Comparison of ENCODE assay signal across 33 mouse cellular contexts in the genomic region with DNA sequence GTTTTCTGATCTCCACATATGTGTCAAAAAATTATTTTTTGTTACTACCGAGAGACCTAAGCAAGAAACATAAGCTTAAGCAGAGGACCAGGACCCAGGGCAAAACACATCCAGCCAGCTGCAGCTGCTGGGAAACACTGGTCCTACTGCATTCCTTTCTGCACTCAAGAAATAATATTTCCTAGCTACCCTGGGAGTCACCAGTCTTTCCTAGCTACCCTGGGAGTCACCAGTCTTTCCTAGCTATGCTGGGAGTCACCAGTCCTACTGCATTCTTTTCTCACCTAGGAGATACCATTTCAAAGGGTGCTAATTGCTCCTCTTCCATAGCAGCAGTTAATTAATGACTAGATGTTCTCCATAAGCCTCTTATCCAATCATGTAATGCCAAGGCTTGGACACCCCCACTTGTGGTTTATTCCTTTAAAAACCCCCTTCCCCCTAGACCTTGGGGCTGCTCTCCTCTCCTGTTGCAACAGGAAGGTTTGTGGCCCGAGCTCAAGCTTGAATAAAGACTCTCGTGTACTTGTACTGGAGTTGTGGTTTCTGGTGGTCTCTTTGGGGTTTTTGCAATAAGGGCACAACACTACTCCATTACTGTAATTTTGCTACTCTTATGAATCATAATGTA. TPM values are rescaled to one million over a fixed set of nuclear protein-coding genes. Genes with fewer than 3 reads are reported as not detected.
DNase-seq lines count a peak whose midpoint lies in the region; ATAC-seq and TF ChIP-seq lines count a peak whose summit lies in the region.
"Had no signal": no experiment of that assay in that cellular context is flagged by ENCODE, and none has a peak within 500 bp of the region (broad histone marks: within the 10 kb centered on the region; RNA-seq: fewer than 3 reads in every experiment).

No protein-coding gene starts in this region.

- H3K27me3 ChIP-seq in lung, embryonic 14.5 days (ENCODE audit: insufficient read depth, low read length): no peaks in the 10 kb centered on the region
- no peaks in the 10 kb centered on the region for H3K27me3 ChIP-seq in embryonic facial prominence, embryonic 14.5 days (replicated peaks; ENCODE audit: control insufficient read depth, insufficient read depth, low read length)
- H3K27me3 ChIP-seq in midbrain, embryonic 16.5 days (ENCODE audit: control insufficient read depth, insufficient read depth, low read depth, low read length): no peaks in the 10 kb centered on the region
- H3K27me3 ChIP-seq: forebrain, embryonic 12.5 days; heart, embryonic 12.5 days; intestine, embryonic 15.5 days; kidney, embryonic 15.5 days; midbrain, embryonic 15.5 days; neural tube, embryonic 13.5 days had no signal

- H3K4me1 ChIP-seq in lung, embryonic 14.5 days (ENCODE audit: insufficient read depth): no peaks in the 10 kb centered on the region
- no peaks in the 10 kb centered on the region for H3K4me1 ChIP-seq in embryonic facial prominence, embryonic 14.5 days (ENCODE audit: control insufficient read depth, insufficient read depth, low read length)
- H3K4me1 ChIP-seq in midbrain, embryonic 16.5 days (ENCODE audit: control insufficient read depth, insufficient read depth, low read length): no peaks in the 10 kb centered on the region
- H3K4me1 ChIP-seq: forebrain, embryonic 12.5 days; heart, embryonic 12.5 days; hindbrain, embryonic 10.5 days; intestine, embryonic 15.5 days; kidney, embryonic 15.5 days; midbrain, embryonic 15.5 days; neural tube, embryonic 13.5 days had no signal

- DNase-seq in lung, embryonic 14.5 days: peak; percentile 53
- DNase-seq in lung, adult 18-20 months: no peak
- peak; percentile 79 for DNase-seq in 416B (ENCODE audit: low read depth)
- peak; percentile 76 for DNase-seq in embryonic facial prominence, embryonic 14.5 days (ENCODE audit: low spot score)
- DNase-seq: adrenal gland, postnatal 10 days; cerebellum, adult 2 months; cerebellum, postnatal 36 days; gastrocnemius, adult 2 months; heart, postnatal 10 days; kidney, postnatal 4 days; liver, postnatal 0 days; retina, postnatal 1 day; right cerebral cortex, postnatal 25 days; spleen, adult 18-20 months; thymus, postnatal 25 days had no signal

- H3K79me2 ChIP-seq in macrophage (ENCODE audit: inconsistent target): no peaks in the 10 kb centered on the region

- H3K27ac ChIP-seq in lung, embryonic 14.5 days (ENCODE audit: low read depth): peak overlapping the region; percentile 66; the same call in 1 of the 2 replicates
- no peak overlapping the region; the same call in 1 of the 2 replicates for H3K27ac ChIP-seq in embryonic facial prominence, embryonic 14.5 days (replicated peaks; ENCODE audit: low read depth, low read length)
- H3K27ac ChIP-seq in macrophage: 0 out of 2 replicates have a peak overlapping the region, but pooled peaks have one; percentile 15
- H3K27ac ChIP-seq in midbrain, embryonic 16.5 days (ENCODE audit: low read length): no peak overlapping the region
- H3K27ac ChIP-seq: forebrain, embryonic 12.5 days; gastrocnemius, adult 2 months; hindbrain, embryonic 10.5 days; intestine, embryonic 15.5 days; kidney, embryonic 15.5 days; midbrain, embryonic 15.5 days; neural tube, embryonic 13.5 days had no signal

- WGBS in lung, embryonic 14.5 days: 61% methylated on average over 3 of the region's 3 CpGs
- WGBS in embryonic facial prominence, embryonic 14.5 days: 66% methylated on average over 3 of the region's 3 CpGs
- WGBS in macrophage (ENCODE audit: missing documents): 67% methylated on average over 3 of the region's 3 CpGs
- WGBS in midbrain, embryonic 16.5 days: 88% methylated on average over 3 of the region's 3 CpGs

- ATAC-seq in lung, embryonic 14.5 days (ENCODE audit: insufficient read depth): peak; percentile 77
- peak; percentile 89; the same call in 1 of the 2 replicates for ATAC-seq in embryonic facial prominence, embryonic 14.5 days (ENCODE audit: low read depth)
- no peak for ATAC-seq in midbrain, embryonic 16.5 days
- no peak for ATAC-seq in megakaryocyte-erythroid progenitor cell, adult 5-6 weeks (replicated peaks; ENCODE audit: low FRiP score, low TSS enrichment, poor library complexity, severe bottlenecking)
- ATAC-seq: hindbrain, embryonic 16.5 days; intestine, embryonic 15.5 days; liver, postnatal 0 days; midbrain, embryonic 15.5 days had no signal

- H3K4me2 ChIP-seq in lung, embryonic 14.5 days: no peak overlapping the region
- no peak overlapping the region for H3K4me2 ChIP-seq in embryonic facial prominence, embryonic 14.5 days (ENCODE audit: low read depth, low read length)
- H3K4me2 ChIP-seq in midbrain, embryonic 16.5 days (ENCODE audit: low read length): no peak overlapping the region
- H3K4me2 ChIP-seq: forebrain, embryonic 12.5 days; heart, embryonic 12.5 days; intestine, embryonic 15.5 days; kidney, embryonic 15.5 days; liver, embryonic 11.5 days; midbrain, embryonic 15.5 days; neural tube, embryonic 13.5 days had no signal

- no peaks in the 10 kb centered on the region for H3K9me3 ChIP-seq in lung, embryonic 14.5 days (ENCODE audit: low read depth, low read length)
- H3K9me3 ChIP-seq in embryonic facial prominence, embryonic 14.5 days (ENCODE audit: control insufficient read depth, low read length): no peaks in the 10 kb centered on the region
- H3K9me3 ChIP-seq in midbrain, embryonic 16.5 days (replicated peaks; ENCODE audit: control insufficient read depth, low read length, poor library complexity, severe bottlenecking): no peaks in the 10 kb centered on the region
- H3K9me3 ChIP-seq: forebrain, embryonic 12.5 days; heart, embryonic 12.5 days; hindbrain, embryonic 10.5 days; intestine, embryonic 15.5 days; kidney, embryonic 15.5 days; midbrain, embryonic 15.5 days; neural tube, embryonic 13.5 days had no signal

- H3K4me3 ChIP-seq in lung, embryonic 14.5 days (ENCODE audit: low read depth, low read length): no peak overlapping the region
- no peak overlapping the region for H3K4me3 ChIP-seq in embryonic facial prominence, embryonic 14.5 days (ENCODE audit: low read depth, low read length)
- H3K4me3 ChIP-seq in macrophage (ENCODE audit: inconsistent target): no peak overlapping the region
- no peak overlapping the region for H3K4me3 ChIP-seq in midbrain, embryonic 16.5 days (ENCODE audit: low read depth, low read length)
- H3K4me3 ChIP-seq: erythroblast, embryonic 14.5 days; forebrain, embryonic 12.5 days; gastrocnemius, adult 2 months; heart, embryonic 12.5 days; hindbrain, embryonic 10.5 days; intestine, embryonic 15.5 days; kidney, embryonic 15.5 days; midbrain, embryonic 15.5 days; myocyte; neural tube, embryonic 13.5 days had no signal

- no peaks in the 10 kb centered on the region for H3K36me3 ChIP-seq in lung, embryonic 14.5 days (ENCODE audit: insufficient read depth)
- H3K36me3 ChIP-seq in embryonic facial prominence, embryonic 14.5 days (ENCODE audit: control insufficient read depth, insufficient read depth, low read length): no peaks in the 10 kb centered on the region
- H3K36me3 ChIP-seq in macrophage (ENCODE audit: inconsistent target): no peaks in the 10 kb centered on the region
- H3K36me3 ChIP-seq in midbrain, embryonic 16.5 days (ENCODE audit: control insufficient read depth, insufficient read depth, low read length): no peaks in the 10 kb centered on the region
- H3K36me3 ChIP-seq: forebrain, embryonic 12.5 days; heart, embryonic 12.5 days; hindbrain, embryonic 10.5 days; intestine, embryonic 15.5 days; kidney, embryonic 15.5 days; midbrain, embryonic 15.5 days; neural tube, embryonic 13.5 days had no signal

- no peak overlapping the region for H3K9ac ChIP-seq in lung, embryonic 14.5 days
- no peak overlapping the region for H3K9ac ChIP-seq in embryonic facial prominence, embryonic 14.5 days (ENCODE audit: low read depth, low read length)
- H3K9ac ChIP-seq in midbrain, embryonic 16.5 days (ENCODE audit: low read depth, low read length): no peak overlapping the region
- H3K9ac ChIP-seq: forebrain, embryonic 12.5 days; heart, embryonic 12.5 days; intestine, embryonic 15.5 days; kidney, embryonic 15.5 days; liver, postnatal 0 days; midbrain, embryonic 15.5 days; neural tube, embryonic 13.5 days had no signal

- no peak for TF ChIP-seq CTCF in lung, embryonic 14.5 days (IDR thresholded peaks at IDR 0.05; ENCODE audit: low read depth)

RNA-seq across cellular contexts. Expression of a gene that starts 5.4 kb away (rescaled TPM):
- 4.8 and 7.2 TPM in 2 replicates for polyA plus RNA-seq in lung, embryonic 14.5 days (2014; fragmentation: Nextera tagmentation; extraction: Ambion mirVana)
- polyA plus RNA-seq in embryonic facial prominence, embryonic 14.5 days (2014; fragmentation: Nextera tagmentation; extraction: Ambion mirVana): 2.5 and 5.0 TPM in 2 replicates
- 100 to 1,000 TPM in 5 of 26 experiments, 10 to 100 TPM in 21; 13.7 to 172 (median 40.9) TPM for total RNA-seq in macrophage (2018; cell fraction: chromatin; rRNA removed)
- 100 to 1,000 TPM; 122 to 667 (median 326) TPM for total RNA-seq in macrophage (2018; cell fraction: cytosol; rRNA removed)
- total RNA-seq in macrophage (2018; cell fraction: nucleus; rRNA removed): 100 to 1,000 TPM in 13 of 26 experiments, 10 to 100 TPM in 13; 47.6 to 271 (median 103) TPM
- 508 to 1,107 TPM (median 907 TPM) in 3 replicates for polyA plus RNA-seq in macrophage (2018)
- 0.88 and 2.0 TPM in 2 replicates for polyA plus RNA-seq in midbrain, embryonic 16.5 days (2015; fragmentation: Nextera tagmentation; extraction: Ambion mirVana)
- not detected in 2 replicates for total RNA-seq in megakaryocyte-erythroid progenitor cell, adult 5-6 weeks (2014; fragmentation: Nextera tagmentation)
- 0.84 and 4.1 TPM in 2 replicates for total RNA-seq in megakaryocyte-erythroid progenitor cell, adult 5-6 weeks (2017)
- polyA plus RNA-seq: erythroblast, embryonic 14.5 days had no signal

RNA-seq across cellular contexts. Expression of a gene that starts 19.9 kb away (rescaled TPM):
- polyA plus RNA-seq in lung, embryonic 14.5 days (2014; fragmentation: Nextera tagmentation; extraction: Ambion mirVana): 2.8 and 7.0 TPM in 2 replicates
- polyA plus RNA-seq in embryonic facial prominence, embryonic 14.5 days (2014; fragmentation: Nextera tagmentation; extraction: Ambion mirVana): 8.3 and 12.4 TPM in 2 replicates
- 100 to 1,000 TPM in 16 of 26 experiments, 10 to 100 TPM in 10; 27.1 to 700 (median 152) TPM for total RNA-seq in macrophage (2018; cell fraction: chromatin; rRNA removed)
- 1,000 to 10,000 TPM in 7 of 26 experiments, 100 to 1,000 TPM in 19; 287 to 1,885 (median 507) TPM for total RNA-seq in macrophage (2018; cell fraction: cytosol; rRNA removed)
- total RNA-seq in macrophage (2018; cell fraction: nucleus; rRNA removed): 1,000 to 10,000 TPM in 2 of 26 experiments, 100 to 1,000 TPM in 23, 10 to 100 TPM in 1; 94.4 to 1,218 (median 394) TPM
- 289 to 625 TPM (median 620 TPM) in 3 replicates for polyA plus RNA-seq in macrophage (2018)
- polyA plus RNA-seq in midbrain, embryonic 16.5 days (2015; fragmentation: Nextera tagmentation; extraction: Ambion mirVana): 1.1 and 1.5 TPM in 2 replicates
- not detected in 2 replicates for total RNA-seq in megakaryocyte-erythroid progenitor cell, adult 5-6 weeks (2014; fragmentation: Nextera tagmentation)
- 0.70 and 10.4 TPM in 2 replicates for total RNA-seq in megakaryocyte-erythroid progenitor cell, adult 5-6 weeks (2017)
- polyA plus RNA-seq: erythroblast, embryonic 14.5 days had no signal

RNA-seq across cellular contexts. Expression of a gene that starts 47.1 kb away (rescaled TPM):
- polyA plus RNA-seq in lung, embryonic 14.5 days (2014; fragmentation: Nextera tagmentation; extraction: Ambion mirVana): not detected in 2 replicates
- polyA plus RNA-seq in embryonic facial prominence, embryonic 14.5 days (2014; fragmentation: Nextera tagmentation; extraction: Ambion mirVana): not detected in 2 replicates
- total RNA-seq in macrophage (2018; cell fraction: chromatin; rRNA removed): 1 to 10 TPM in 8 of 26 experiments, not detected in 18; 1.8 to 4.2 (median 2.2) TPM
- under 1 TPM in 3 of 26 experiments, not detected in 23; 0.29 to 0.41 (median 0.33) TPM for total RNA-seq in macrophage (2018; cell fraction: cytosol; rRNA removed)
- 1 to 10 TPM in 13 of 26 experiments, not detected in 13; 1.2 to 5.7 (median 2.4) TPM for total RNA-seq in macrophage (2018; cell fraction: nucleus; rRNA removed)
- polyA plus RNA-seq in macrophage (2018): not detected in 3 replicates
- not detected in 2 replicates for polyA plus RNA-seq in midbrain, embryonic 16.5 days (2015; fragmentation: Nextera tagmentation; extraction: Ambion mirVana)
- total RNA-seq in megakaryocyte-erythroid progenitor cell, adult 5-6 weeks (2014; fragmentation: Nextera tagmentation): not detected in 2 replicates
- total RNA-seq in megakaryocyte-erythroid progenitor cell, adult 5-6 weeks (2017): not detected in 2 replicates
- total RNA-seq: adrenal gland, postnatal 10 days; gastrocnemius, adult 2 months; gastrocnemius, postnatal 4 days; heart, postnatal 10 days; left cerebral cortex, adult 18-20 months; left cerebral cortex, postnatal 36 days had no signal
- polyA plus RNA-seq: cerebellum, adult 2 months; erythroblast, embryonic 14.5 days; forebrain, embryonic 12.5 days; frontal cortex, adult 2 months; heart, embryonic 12.5 days; hindbrain, embryonic 10.5 days; hindbrain, embryonic 16.5 days; intestine, embryonic 15.5 days; kidney, embryonic 15.5 days; liver, embryonic 11.5 days; liver, postnatal 0 days; midbrain, embryonic 15.5 days; myocyte; neural tube, embryonic 13.5 days had no signal

RNA-seq across cellular contexts. Expression of a gene that starts 50.8 kb away (rescaled TPM):
- polyA plus RNA-seq in lung, embryonic 14.5 days (2014; fragmentation: Nextera tagmentation; extraction: Ambion mirVana): 0.33 and 0.51 TPM in 2 replicates
- 0.93 and 1.7 TPM in 2 replicates for polyA plus RNA-seq in embryonic facial prominence, embryonic 14.5 days (2014; fragmentation: Nextera tagmentation; extraction: Ambion mirVana)
- total RNA-seq in macrophage (2018; cell fraction: chromatin; rRNA removed): 100 to 1,000 TPM in 21 of 26 experiments, 10 to 100 TPM in 5; 68.7 to 743 (median 252) TPM
- 1,000 to 10,000 TPM in 14 of 26 experiments, 100 to 1,000 TPM in 12; 325 to 6,363 (median 1,124) TPM for total RNA-seq in macrophage (2018; cell fraction: cytosol; rRNA removed)
- 1,000 to 10,000 TPM in 15 of 26 experiments, 100 to 1,000 TPM in 11; 331 to 4,588 (median 1,236) TPM for total RNA-seq in macrophage (2018; cell fraction: nucleus; rRNA removed)
- polyA plus RNA-seq in macrophage (2018): 203 to 397 TPM (median 307 TPM) in 3 replicates
- 0.75 and 1.5 TPM in 2 replicates for polyA plus RNA-seq in midbrain, embryonic 16.5 days (2015; fragmentation: Nextera tagmentation; extraction: Ambion mirVana)
- not detected in 2 replicates for total RNA-seq in megakaryocyte-erythroid progenitor cell, adult 5-6 weeks (2014; fragmentation: Nextera tagmentation)
- total RNA-seq in megakaryocyte-erythroid progenitor cell, adult 5-6 weeks (2017): 13.6 and 17.1 TPM in 2 replicates
- total RNA-seq: gastrocnemius, adult 2 months; gastrocnemius, postnatal 4 days; left cerebral cortex, adult 18-20 months; left cerebral cortex, postnatal 36 days had no signal
- polyA plus RNA-seq: myocyte had no signal

Comparison
In these comparisons a context has a peak if more than half of its experiments do, and no peak if none do; other contexts are left out.
1. DNase-seq: peak in lung, embryonic 14.5 days (single experiment), 416B (single experiment) and embryonic facial prominence, embryonic 14.5 days (single experiment); none in lung, adult 18-20 months (0 of 2).
2. ATAC-seq: peak in lung, embryonic 14.5 days (single experiment) and embryonic facial prominence, embryonic 14.5 days (single experiment); none in midbrain, embryonic 16.5 days (single experiment) and megakaryocyte-erythroid progenitor cell, adult 5-6 weeks (single experiment).
3. H3K27ac ChIP-seq: peak in lung, embryonic 14.5 days (single experiment) and macrophage (single experiment); none in embryonic facial prominence, embryonic 14.5 days (single experiment) and midbrain, embryonic 16.5 days (single experiment).
4. RNA of a gene that starts 5.4 kb away (polyA plus RNA-seq): 508 to 1,107 TPM in macrophage; 2.5 to 5.0 TPM in embryonic facial prominence, embryonic 14.5 days, 4.8 to 7.2 TPM in lung, embryonic 14.5 days and 0.88 to 2.0 TPM in midbrain, embryonic 16.5 days; every median in the first group is over 10 times any median in the second.
5. RNA of a gene that starts 19.9 kb away (polyA plus RNA-seq): 289 to 625 TPM in macrophage; 8.3 to 12.4 TPM in embryonic facial prominence, embryonic 14.5 days, 2.8 to 7.0 TPM in lung, embryonic 14.5 days and 1.1 to 1.5 TPM in midbrain, embryonic 16.5 days; every median in the first group is over 10 times any median in the second.